Mouse (Mus musculus) kidney, embryonic 14.5 days (tissue): ENCODE measurements around the gene Cers1. TPM values are rescaled to one million over a fixed set of nuclear protein-coding genes. Genes with fewer than 3 reads are reported as not detected.

ENCODE experiments used
- polyA plus RNA-seq: library from polyadenylated mRNA; unstranded; fragments of >200 nt; fragmentation: Nextera tagmentation; extraction: Ambion mirVana; gene quantifications from 2 replicates; pipeline ENCODE4 v1.2.1, GENCODE M21; 2014

Gene Cers1
- polyA plus RNA-seq, 1 experiment from 2014 or later: 2.6 TPM

Other genes starting within 250 kb of the Cers1 start
- 0.55 and 0.89 TPM in 2 replicates for gene Tm6sf2, start 242.9 kb upstream of the Cers1 start, polyA plus RNA-seq
- not detected in 2 replicates for gene Hapln4, start 232.3 kb upstream of the Cers1 start, polyA plus RNA-seq
- 0.07 and 0.19 TPM in 2 replicates for gene Ncan, start 194.9 kb upstream of the Cers1 start, polyA plus RNA-seq
- 25.5 and 40.7 TPM in 2 replicates for gene Nr2c2ap, start 184.4 kb upstream of the Cers1 start, polyA plus RNA-seq
- 18.6 and 19.6 TPM in 2 replicates for gene Rfxank, start 176.6 kb upstream of the Cers1 start, polyA plus RNA-seq
- gene Borcs8, start 176.3 kb upstream of the Cers1 start, polyA plus RNA-seq: 49.6 and 64.5 TPM in 2 replicates
- gene Mef2b, start 176.1 kb upstream of the Cers1 start, polyA plus RNA-seq: 0.30 and 0.97 TPM in 2 replicates
- gene Tmem161a, start 143.4 kb upstream of the Cers1 start, polyA plus RNA-seq: 43.6 and 47.5 TPM in 2 replicates
- gene Slc25a42, start 103.5 kb upstream of the Cers1 start, polyA plus RNA-seq: 2.1 and 3.0 TPM in 2 replicates
- gene Sugp2, start 81.5 kb upstream of the Cers1 start, polyA plus RNA-seq: 23.7 and 33.0 TPM in 2 replicates
- 23.2 and 24.8 TPM in 2 replicates for gene Armc6, start 81.3 kb upstream of the Cers1 start, polyA plus RNA-seq
- 54.5 and 70.2 TPM in 2 replicates for gene Homer3, start 32.9 kb upstream of the Cers1 start, polyA plus RNA-seq
- gene Ddx49, start 13.3 kb upstream of the Cers1 start, polyA plus RNA-seq: 49.9 TPM in 2 replicates
- gene Cope, start 13.3 kb upstream of the Cers1 start, polyA plus RNA-seq: 322 and 327 TPM in 2 replicates
- gene Gdf1, start 14.0 kb downstream of the Cers1 start, polyA plus RNA-seq: 7.6 and 7.9 TPM in 2 replicates
- 21.8 and 24.2 TPM in 2 replicates for gene Upf1, start 37.5 kb downstream of the Cers1 start, polyA plus RNA-seq
- 0.14 and 0.26 TPM in 2 replicates for gene Comp, start 57.8 kb downstream of the Cers1 start, polyA plus RNA-seq
- 15.5 and 21.2 TPM in 2 replicates for gene Crtc1, start 123.8 kb downstream of the Cers1 start, polyA plus RNA-seq
- 14.4 and 19.2 TPM in 2 replicates for gene Klhl26, start 161.2 kb downstream of the Cers1 start, polyA plus RNA-seq
- 8.5 and 12.4 TPM in 2 replicates for gene Tmem59l, start 171.6 kb downstream of the Cers1 start, polyA plus RNA-seq
- gene Crlf1, start 177.4 kb downstream of the Cers1 start, polyA plus RNA-seq: 26.7 and 34.8 TPM in 2 replicates
- gene Rex1bd, start 191.0 kb downstream of the Cers1 start, polyA plus RNA-seq: 129 and 151 TPM in 2 replicates
- 1,078 and 1,559 TPM in 2 replicates for gene Uba52, start 195.0 kb downstream of the Cers1 start, polyA plus RNA-seq
- gene Fkbp8, start 211.9 kb downstream of the Cers1 start, polyA plus RNA-seq: 252 and 291 TPM in 2 replicates
- 70.0 and 70.9 TPM in 2 replicates for gene Kxd1, start 212.2 kb downstream of the Cers1 start, polyA plus RNA-seq
- 12.9 and 22.4 TPM in 2 replicates for gene Ell, start 223.7 kb downstream of the Cers1 start, polyA plus RNA-seq